Mouse (Mus musculus) left cerebral cortex, postnatal 25 days (tissue): ENCODE data around the gene Gpr84. TPM values are rescaled to one million over a fixed set of nuclear protein-coding genes. Genes with fewer than 3 reads are reported as not detected.

Source experiments
- DNase-seq, 2 experiments: peaks; one replicate each; pipeline ENCODE4 v3.0.0; 2022; ENCODE audit warnings: low spot score in 2 of 2, mixed read lengths in 1 of 2
- intact Hi-C: fragments of 180-260 bp; cut with DNase I; formaldehyde crosslinking; loops from one replicate; pipeline ENCODE4 v1.15.1; 2025
- microRNA-seq, 2 experiments: library from miRNA; unstranded; fragments of <30 nt; microRNA quantifications; one replicate each; pipeline ENCODE4 v1.2.0; 2022
- total RNA-seq, 2 experiments: library from RNA; stranded (reverse); gene quantifications; 2 replicates each; pipeline ENCODE4 v1.2.3; 2021

Gpr84 gene
- total RNA-seq, 2 experiments from 2014 or later: 0.69 to 0.94 TPM

GRCm38 (mm10) chr15:103259989-103260388 is 50.4 kb downstream of the Gpr84 start:
- intact Hi-C loops: no loop called here
- no peak for DNase-seq

GRCm38 (mm10) chr15:103259162-103259561 is 51.2 kb downstream of the Gpr84 start:
- intact Hi-C loops: no loop called here
- DNase-seq: no peak

Small RNAs within 50 kb of the gene (microRNA-seq; reads per million reads assigned to microRNA genes)
- 88.0 to 188 reads per million in 2 experiments for gene Mir148b
- 0 reads per million in 2 experiments for gene Mir6963

Other genes starting within 250 kb of the Gpr84 start
- 10 to 100 TPM; 19.2 to 20.9 TPM for gene Smug1, start 143.5 kb downstream of the Gpr84 start, total RNA-seq
- 100 to 1,000 TPM; 173 to 187 TPM for gene Cbx5, start 70.8 kb downstream of the Gpr84 start, total RNA-seq
- gene Hnrnpa1, start 70.2 kb downstream of the Gpr84 start, total RNA-seq: 100 to 1,000 TPM; 218 to 219 TPM
- gene Nfe2, start 52.2 kb downstream of the Gpr84 start, total RNA-seq: not detected
- gene Copz1, start 37.9 kb downstream of the Gpr84 start, total RNA-seq: 100 to 1,000 TPM; 101 to 102 TPM
- gene Zfp385a, start 29.5 kb upstream of the Gpr84 start, total RNA-seq: 10 to 100 TPM; 62.4 to 64.8 TPM
- gene Itga5, start 56.2 kb upstream of the Gpr84 start, total RNA-seq: 1 to 10 TPM; 2.3 to 5.4 TPM
- gene Gtsf1, start 119.9 kb upstream of the Gpr84 start, total RNA-seq: under 1 TPM in 1 of 2 experiments, not detected in 1; 0.73 TPM
- gene Gtsf2, start 137.9 kb upstream of the Gpr84 start, total RNA-seq: not detected
- 10 to 100 TPM; 10.6 to 11.5 TPM for gene Nckap1l, start 143.2 kb upstream of the Gpr84 start, total RNA-seq
- 100 to 1,000 TPM; 124 to 227 TPM for gene Pde1b, start 192.4 kb upstream of the Gpr84 start, total RNA-seq
- gene Ppp1r1a, start 227.4 kb upstream of the Gpr84 start, total RNA-seq: 100 to 1,000 TPM; 155 to 157 TPM